Comparison of ENCODE assay signal across 12 mouse cellular contexts in genomic region chr14:121710130-121710529, GRCm38 (mm10).
"Had no signal": no experiment of that assay in that cellular context is flagged by ENCODE, and none has a peak within 500 bp of the region (broad histone marks: within the 10 kb centered on the region; RNA-seq: fewer than 3 reads in every experiment).

No protein-coding gene starts in this region.

- H3K27me3 ChIP-seq: neural tube, embryonic 15.5 days had no signal

- H3K9ac ChIP-seq: limb, embryonic 13.5 days; liver, embryonic 14.5 days; midbrain, embryonic 12.5 days; neural tube, embryonic 15.5 days had no signal

- H3K27ac ChIP-seq: kidney, postnatal 0 days; limb, embryonic 13.5 days; liver, embryonic 14.5 days; midbrain, embryonic 12.5 days; neural tube, embryonic 15.5 days had no signal

- DNase-seq: kidney, adult 9 months; left cerebral cortex, postnatal 4 days; lung, adult 18-20 months; lung, postnatal 4 days; right cerebral cortex, adult 18-20 months; right cerebral cortex, postnatal 25 days had no signal

- H3K4me2 ChIP-seq: limb, embryonic 13.5 days; midbrain, embryonic 12.5 days; neural tube, embryonic 15.5 days had no signal

- H3K9me3 ChIP-seq: limb, embryonic 13.5 days; midbrain, embryonic 12.5 days; neural tube, embryonic 15.5 days had no signal

- H3K36me3 ChIP-seq: limb, embryonic 13.5 days; midbrain, embryonic 12.5 days; neural tube, embryonic 15.5 days had no signal

- H3K4me3 ChIP-seq: limb, embryonic 13.5 days; midbrain, embryonic 12.5 days; myocyte; neural tube, embryonic 15.5 days had no signal
